Mouse (Mus musculus) lung, embryonic 16.5 days (tissue): ENCODE measurements around the gene Avp. TPM values are rescaled to one million over a fixed set of nuclear protein-coding genes. Genes with fewer than 3 reads are reported as not detected.

Source experiments
- ATAC-seq: fragments of 200-750 bp; cut with Nextera tagmentation; 2 replicates; pipeline ENCODE4 v1.8.0; 2017; ENCODE audit warnings: low read depth, mild to moderate bottlenecking, moderate library complexity
- H3K27ac ChIP-seq: fragments of 300-500 bp; sonication (generic); 2 replicates; pipeline ENCODE4 v1.5.1; 2014; ENCODE audit warnings: mild to moderate bottlenecking, control low read depth, low read length
- H3K27me3 ChIP-seq: fragments of 300-500 bp; sonication (generic); 2 replicates; pipeline ENCODE4 v1.6.1; 2014; ENCODE audit warnings: low read depth, low read length, mixed read lengths; ENCODE audit not compliant: control insufficient read depth, insufficient read depth
- H3K36me3 ChIP-seq: fragments of 300-500 bp; sonication (generic); 2 replicates; pipeline ENCODE4 v1.6.1; 2014; ENCODE audit warnings: low read length; ENCODE audit not compliant: control insufficient read depth, insufficient read depth
- H3K4me1 ChIP-seq: fragments of 300-500 bp; sonication (generic); replicated peaks from 2 replicates; pipeline ENCODE4 v1.6.1; 2014; ENCODE audit warnings: low read length, mixed read lengths; ENCODE audit not compliant: control insufficient read depth, insufficient read depth
- H3K4me2 ChIP-seq: fragments of 300-500 bp; sonication (generic); 2 replicates; pipeline ENCODE4 v1.6.1; 2014; ENCODE audit warnings: low read depth, low read length, control low read depth
- H3K4me3 ChIP-seq: fragments of 300-500 bp; sonication (generic); 2 replicates; pipeline ENCODE4 v1.5.1; 2014; ENCODE audit warnings: mild to moderate bottlenecking, low read length, control low read depth
- H3K9ac ChIP-seq: fragments of 300-500 bp; sonication (generic); 2 replicates; pipeline ENCODE4 v1.6.1; 2014; ENCODE audit warnings: low read length, control low read depth
- H3K9me3 ChIP-seq: fragments of 300-500 bp; sonication (generic); 2 replicates; pipeline ENCODE4 v1.6.1; 2016; ENCODE audit warnings: low read length; ENCODE audit not compliant: control insufficient read depth
- WGBS: fragments of 180-500 bp; shearing (Covaris S2); extraction: QIAGEN DNeasy Blood & Tissue Kit; methylation state at CpG from one replicate; pipeline ENCODE4 v1.1.7; 2014; 5-methylcytosine and 5-hydroxymethylcytosine counted together
- polyA plus RNA-seq: library from polyadenylated mRNA; unstranded; fragments of >200 nt; fragmentation: Nextera tagmentation; extraction: Ambion mirVana; gene quantifications from 2 replicates; pipeline ENCODE4 v1.2.1, GENCODE M21; 2015

Avp gene
- polyA plus RNA-seq, 1 experiment from 2014 or later: not detected

- peaks cover 6% of the 10 kb centered on the region for H3K36me3 ChIP-seq
- no peak overlapping the region for H3K27ac ChIP-seq
- H3K4me2 ChIP-seq: peak overlapping the region; percentile 80
- peak; percentile 21 for ATAC-seq
- peak overlapping the region; percentile 94 for H3K4me3 ChIP-seq
- H3K9ac ChIP-seq: peak overlapping the region; percentile 92
- no peaks in the 10 kb centered on the region for H3K27me3 ChIP-seq
- H3K9me3 ChIP-seq: no peaks in the 10 kb centered on the region
- H3K4me1 ChIP-seq: peaks cover 10% of the 10 kb centered on the region
- WGBS: 0% methylated on average over 23 of the region's 23 CpGs
These were observed 18.3 kb downstream of the Avp start for GRCm38 (mm10) chr2:130564063-130564462.

- Histone ChIP-seq H3K4me3 (peak within 1 kb of the TSS; percentile 94), H3K9ac (peak within 1 kb of the TSS; percentile 92), H3K27ac (peak within 1 kb of the TSS; percentile 66), H3K4me2 (peak within 1 kb of the TSS; percentile 88), H3K9me3 (no peaks in the 10 kb centered on the region), H3K36me3 (peaks cover 6% of the 10 kb centered on the region), H3K4me1 (peaks cover 10% of the 10 kb centered on the region), H3K27me3 (no peaks in the 10 kb centered on the region)
- ATAC-seq: peak; percentile 100
- WGBS: under 1% methylated on average over 61 of the region's 61 CpGs
These were observed 18.9 kb downstream of the Avp start, which contains the start of gene Mrps26 for GRCm38 (mm10) chr2:130563212-130564055. Gene Mrps26, plus strand, starts transcription at chr2:130563742.

- no peak overlapping the region for H3K4me3 ChIP-seq
- H3K9me3 ChIP-seq: no peaks in the 10 kb centered on the region
- H3K27me3 ChIP-seq: no peaks in the 10 kb centered on the region
- peaks cover 9% of the 10 kb centered on the region for H3K36me3 ChIP-seq
- H3K4me1 ChIP-seq: peaks cover 2% of the 10 kb centered on the region; the same call in 1 of the 2 replicates
- no peak overlapping the region for H3K4me2 ChIP-seq
- no peak for ATAC-seq
- no peak overlapping the region for H3K27ac ChIP-seq
- 70% methylated on average over 2 of the region's 2 CpGs for WGBS
- no peak overlapping the region for H3K9ac ChIP-seq
These were observed 24.3 kb downstream of the Avp start for GRCm38 (mm10) chr2:130558015-130558414.

GRCm38 (mm10) chr2:130557462-130557861 lies 24.9 kb downstream of the Avp start:
- no peaks in the 10 kb centered on the region for H3K9me3 ChIP-seq
- 93% methylated on average over 2 of the region's 2 CpGs for WGBS
- H3K9ac ChIP-seq: no peak overlapping the region
- no peak overlapping the region for H3K27ac ChIP-seq
- no peak overlapping the region for H3K4me2 ChIP-seq
- no peaks in the 10 kb centered on the region for H3K4me1 ChIP-seq
- no peaks in the 10 kb centered on the region for H3K27me3 ChIP-seq
- peaks cover 9% of the 10 kb centered on the region for H3K36me3 ChIP-seq
- no peak overlapping the region for H3K4me3 ChIP-seq
- no peak for ATAC-seq

GRCm38 (mm10) chr2:130556292-130556691 lies 26.1 kb downstream of the Avp start:
- no peaks in the 10 kb centered on the region for H3K27me3 ChIP-seq
- no peaks in the 10 kb centered on the region for H3K4me1 ChIP-seq
- no peak overlapping the region for H3K9ac ChIP-seq
- H3K27ac ChIP-seq: no peak overlapping the region
- no peak overlapping the region for H3K4me2 ChIP-seq
- no peak for ATAC-seq
- 82% methylated on average over 1 of the region's 1 CpGs for WGBS
- no peaks in the 10 kb centered on the region for H3K9me3 ChIP-seq
- peaks cover 13% of the 10 kb centered on the region for H3K36me3 ChIP-seq
- no peak overlapping the region for H3K4me3 ChIP-seq

GRCm38 (mm10) chr2:130554841-130555240 lies 27.5 kb downstream of the Avp start:
- H3K9me3 ChIP-seq: no peaks in the 10 kb centered on the region
- H3K4me2 ChIP-seq: no peak overlapping the region
- no peak overlapping the region for H3K27ac ChIP-seq
- no peak overlapping the region for H3K9ac ChIP-seq
- H3K4me1 ChIP-seq: no peaks in the 10 kb centered on the region
- WGBS: 89% methylated on average over 7 of the region's 7 CpGs
- H3K4me3 ChIP-seq: no peak overlapping the region
- ATAC-seq: no peak
- H3K27me3 ChIP-seq: no peaks in the 10 kb centered on the region
- H3K36me3 ChIP-seq: peaks cover 13% of the 10 kb centered on the region

- no peak for ATAC-seq
- Histone ChIP-seq H3K4me1 (no peaks in the 10 kb centered on the region), H3K36me3 (peaks cover 27% of the 10 kb centered on the region), H3K4me2 (no peak overlapping the region), H3K27ac (no peak overlapping the region), H3K4me3 (no peak overlapping the region), H3K9me3 (no peaks in the 10 kb centered on the region), H3K9ac (no peak overlapping the region), H3K27me3 (no peaks in the 10 kb centered on the region)
- WGBS: 84% methylated on average over 8 of the region's 8 CpGs
These were observed 35.4 kb downstream of the Avp start for GRCm38 (mm10) chr2:130546957-130547356.

- Histone ChIP-seq H3K4me3 (no peak overlapping the region), H3K27ac (no peak overlapping the region), H3K27me3 (no peaks in the 10 kb centered on the region), H3K9ac (no peak overlapping the region), H3K4me1 (peaks cover 7% of the 10 kb centered on the region; the same call in 1 of the 2 replicates), H3K36me3 (peaks cover 23% of the 10 kb centered on the region), H3K4me2 (no peak overlapping the region), H3K9me3 (no peaks in the 10 kb centered on the region)
- WGBS: 56% methylated on average over 9 of the region's 9 CpGs
- no peak for ATAC-seq
These were observed 42.1 kb downstream of the Avp start for GRCm38 (mm10) chr2:130540266-130540665.

GRCm38 (mm10) chr2:130538876-130539546 lies 43.3 kb downstream of the Avp start:
- no peak overlapping the region for H3K9ac ChIP-seq
- WGBS: 78% methylated on average over 8 of the region's 8 CpGs
- H3K4me3 ChIP-seq: no peak overlapping the region
- H3K4me2 ChIP-seq: no peak overlapping the region
- ATAC-seq: no peak
- no peaks in the 10 kb centered on the region for H3K27me3 ChIP-seq
- H3K9me3 ChIP-seq: no peaks in the 10 kb centered on the region
- no peak overlapping the region for H3K27ac ChIP-seq
- peaks cover 15% of the 10 kb centered on the region for H3K36me3 ChIP-seq
- H3K4me1 ChIP-seq: peaks cover 7% of the 10 kb centered on the region; the same call in 1 of the 2 replicates
